17 mouse cellular contexts compared by ENCODE assay signal in the genomic region with DNA sequence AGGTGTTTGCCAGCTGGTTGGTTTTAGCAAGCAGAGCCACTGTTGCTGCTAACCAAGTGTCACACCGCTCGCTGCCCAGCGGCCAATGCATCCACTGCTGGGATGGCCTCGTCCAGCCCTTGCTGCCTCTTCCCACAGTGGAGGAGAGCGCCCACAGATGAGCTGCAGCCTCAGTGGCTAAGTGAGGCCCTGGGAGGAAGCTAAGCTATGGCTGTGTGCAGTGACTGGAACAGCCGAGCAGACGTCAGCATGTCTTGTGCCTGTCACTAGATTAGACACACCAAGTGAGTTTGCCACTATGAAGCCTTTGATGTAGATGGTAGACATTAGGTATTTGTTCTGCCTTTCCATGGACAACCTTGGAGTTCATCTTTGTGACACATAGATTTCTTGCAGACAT.
A peak's percentile ranks its signal among the peaks of the same experiment; 100 is the strongest.
DNase-seq lines count a peak whose midpoint lies in the region; ATAC-seq and TF ChIP-seq lines count a peak whose summit lies in the region.
"Had no signal": no experiment of that assay in that cellular context is flagged by ENCODE, and none has a peak within 500 bp of the region (broad histone marks: within the 10 kb centered on the region; RNA-seq: fewer than 3 reads in every experiment).

No protein-coding gene starts in this region.

- peak overlapping the region; percentile 33 for H3K4me3 ChIP-seq in megakaryocyte, embryonic 14.5 days (replicated peaks)
- no peak overlapping the region for H3K4me3 ChIP-seq in midbrain, embryonic 12.5 days
- H3K4me3 ChIP-seq in intestine, postnatal 0 days (ENCODE audit: low read depth, low read length) = no peak overlapping the region
- H3K4me3 ChIP-seq: heart, embryonic 13.5 days had no signal

- H3K27me3 ChIP-seq in megakaryocyte, embryonic 14.5 days (replicated peaks) = peaks cover 7% of the 10 kb centered on the region
- no peaks in the 10 kb centered on the region for H3K27me3 ChIP-seq in midbrain, embryonic 12.5 days
- no peaks in the 10 kb centered on the region for H3K27me3 ChIP-seq in splenic B cell, adult 2 months (ENCODE audit: control insufficient read depth, insufficient read depth, low read length, poor library complexity, severe bottlenecking)
- H3K27me3 ChIP-seq in intestine, postnatal 0 days (replicated peaks; ENCODE audit: control insufficient read depth, insufficient read depth, low read length) = no peaks in the 10 kb centered on the region
- H3K27me3 ChIP-seq: heart, embryonic 13.5 days had no signal

- no peak overlapping the region for H3K9ac ChIP-seq in midbrain, embryonic 12.5 days (replicated peaks)
- no peak overlapping the region for H3K9ac ChIP-seq in intestine, postnatal 0 days (ENCODE audit: low read depth, low read length)
- H3K9ac ChIP-seq: heart, embryonic 13.5 days had no signal

- H3K9me3 ChIP-seq in megakaryocyte, embryonic 14.5 days = 0 out of 2 replicates have a peak, but pooled peaks cover 3% of the 10 kb centered on the region
- H3K9me3 ChIP-seq in midbrain, embryonic 12.5 days = no peaks in the 10 kb centered on the region
- no peaks in the 10 kb centered on the region for H3K9me3 ChIP-seq in intestine, postnatal 0 days (ENCODE audit: control insufficient read depth)
- H3K9me3 ChIP-seq: heart, embryonic 13.5 days had no signal

- ATAC-seq in frontal cortex, adult (ENCODE audit: low TSS enrichment) = peak; percentile 41
- no peak for ATAC-seq in megakaryocyte, adult 5-6 weeks (ENCODE audit: poor library complexity, severe bottlenecking)
- ATAC-seq in midbrain, embryonic 12.5 days (ENCODE audit: low FRiP score, low read depth) = 0 out of 2 replicates have a peak, but pooled peaks have one; percentile 32
- no peak for ATAC-seq in intestine, postnatal 0 days

- no peak for DNase-seq in frontal cortex, adult 2 months (ENCODE audit: extremely low spot score in 1 of 2, low spot score in 1 of 2)
- peak; percentile 6 for DNase-seq in splenic B cell, adult 2 months (ENCODE audit: low read depth, low spot score)
- no peak for DNase-seq in ovary, postnatal 10 days (ENCODE audit: low spot score)
- DNase-seq: B cell, adult 2 months; cerebellum, adult 2 months; gastrocnemius, postnatal 36 days; kidney, postnatal 10 days; liver; lung, adult 18-20 months; lung, postnatal 4 days; right cerebral cortex, postnatal 14 days had no signal

- peaks cover 37% of the 10 kb centered on the region for H3K4me1 ChIP-seq in megakaryocyte, embryonic 14.5 days
- peaks cover 20% of the 10 kb centered on the region; the same call in 1 of the 2 replicates for H3K4me1 ChIP-seq in midbrain, embryonic 12.5 days
- no peaks in the 10 kb centered on the region for H3K4me1 ChIP-seq in intestine, postnatal 0 days (replicated peaks; ENCODE audit: control insufficient read depth, insufficient read depth, low read length)

- TF ChIP-seq CTCF in intestine, postnatal 0 days (IDR thresholded peaks at IDR 0.05; ENCODE audit: low read depth) = no peak

- H3K4me2 ChIP-seq in midbrain, embryonic 12.5 days (replicated peaks) = no peak overlapping the region
- no peak overlapping the region for H3K4me2 ChIP-seq in intestine, postnatal 0 days (replicated peaks; ENCODE audit: low read depth)
- H3K4me2 ChIP-seq: heart, embryonic 13.5 days had no signal

- no peak overlapping the region for H3K27ac ChIP-seq in midbrain, embryonic 12.5 days (replicated peaks)
- H3K27ac ChIP-seq in intestine, postnatal 0 days (ENCODE audit: low read depth, low read length) = no peak overlapping the region
- H3K27ac ChIP-seq: heart, embryonic 13.5 days had no signal

- 50% methylated on average over 7 of the region's 7 CpGs for WGBS in midbrain, embryonic 12.5 days
- WGBS in intestine, postnatal 0 days = 80% methylated on average over 7 of the region's 7 CpGs

- no peaks in the 10 kb centered on the region for H3K36me3 ChIP-seq in megakaryocyte, embryonic 14.5 days (replicated peaks; ENCODE audit: low read length)
- no peaks in the 10 kb centered on the region for H3K36me3 ChIP-seq in midbrain, embryonic 12.5 days
- H3K36me3 ChIP-seq in splenic B cell, adult 2 months (ENCODE audit: control insufficient read depth, insufficient read depth, low read length, poor library complexity, severe bottlenecking) = no peaks in the 10 kb centered on the region
- no peaks in the 10 kb centered on the region for H3K36me3 ChIP-seq in intestine, postnatal 0 days (ENCODE audit: control insufficient read depth, insufficient read depth)
- H3K36me3 ChIP-seq: heart, embryonic 13.5 days had no signal

Comparison
In these comparisons a context has a peak if more than half of its experiments do, and no peak if none do; other contexts are left out.
1. ATAC-seq: peak in frontal cortex, adult (single experiment) and midbrain, embryonic 12.5 days (single experiment); none in megakaryocyte, adult 5-6 weeks (single experiment) and intestine, postnatal 0 days (single experiment).